Mouse (Mus musculus): ENCODE measurements around the gene Spsb1. TPM values are rescaled to one million over a fixed set of nuclear protein-coding genes. Genes with fewer than 3 reads are reported as not detected.

The Spsb1 gene
- polyA plus RNA-seq, 1 experiment from 2014 or later = 11.7 TPM

DNA sequence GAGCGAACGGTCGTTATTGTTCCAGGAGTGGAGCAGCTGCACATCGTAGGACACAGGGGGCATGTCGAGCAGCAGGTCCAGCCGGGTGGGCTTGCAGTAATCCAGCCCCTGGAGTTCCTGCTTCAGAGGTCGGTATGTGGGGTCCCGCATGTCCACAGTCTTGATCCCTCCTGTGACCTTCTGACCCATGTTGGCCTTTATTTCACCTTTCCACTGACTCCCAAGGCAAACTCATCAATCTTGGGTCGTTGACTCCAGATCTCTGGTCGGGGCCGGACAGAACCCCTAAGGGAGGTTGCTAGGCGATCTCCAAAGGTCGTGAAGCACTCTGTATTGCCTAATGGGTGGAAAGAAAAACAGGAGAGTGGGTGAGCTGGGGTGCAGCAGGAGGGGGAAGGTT, 47.9 kb downstream of the Spsb1 start:
- ATAC-seq (replicated peaks; ENCODE audit: low FRiP score) = no peak
- H3K27me3 ChIP-seq = no peaks in the 10 kb centered on the region
- H3K4me3 ChIP-seq (replicated peaks) = no peak overlapping the region
- no peak overlapping the region for H3K4me2 ChIP-seq
- H3K9me3 ChIP-seq (replicated peaks) = no peaks in the 10 kb centered on the region
- H3K4me1 ChIP-seq = peaks cover 59% of the 10 kb centered on the region
- peaks cover 20% of the 10 kb centered on the region; the same call in 1 of the 2 replicates for H3K36me3 ChIP-seq
- no peak overlapping the region for H3K9ac ChIP-seq
- H3K27ac ChIP-seq = no peak overlapping the region
- 39% methylated on average over 13 of the region's 13 CpGs for WGBS

DNA sequence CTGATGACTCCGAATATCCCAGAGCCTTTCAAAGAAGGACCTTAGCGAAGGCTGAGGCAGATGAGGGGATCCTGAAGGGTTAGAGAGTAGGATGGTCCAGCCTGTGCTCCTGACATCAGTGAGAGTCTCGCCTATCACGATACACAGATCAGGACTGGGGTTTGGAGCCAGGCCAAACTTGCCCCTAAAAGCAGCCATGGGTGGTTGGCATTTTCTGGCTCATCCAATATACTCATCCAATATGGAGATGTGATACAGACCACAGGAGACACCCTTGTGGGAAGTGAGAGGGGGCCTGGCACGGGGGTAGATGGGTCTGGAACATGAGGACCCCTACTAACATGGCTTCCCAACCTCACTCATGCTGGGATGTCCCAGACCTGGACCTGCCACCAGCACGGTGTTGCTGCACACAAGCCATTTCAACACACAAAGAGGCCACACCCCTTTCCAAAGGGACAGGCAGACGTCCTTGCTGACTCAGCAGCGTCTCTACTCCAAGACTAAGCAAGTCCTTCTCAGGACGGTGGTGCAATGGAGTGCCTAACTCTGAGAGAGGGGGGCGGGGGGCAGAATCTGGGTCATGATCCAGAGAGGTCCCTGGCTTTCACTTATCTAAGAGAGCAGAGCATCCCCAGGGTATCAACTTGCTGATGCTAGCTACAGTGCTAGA, 49.4 kb downstream of the Spsb1 start:
- Histone ChIP-seq H3K36me3 (peaks cover 23% of the 10 kb centered on the region; the same call in 1 of the 2 replicates), H3K9me3 (replicated peaks) (no peaks in the 10 kb centered on the region), H3K27me3 (no peaks in the 10 kb centered on the region), H3K27ac (no peak overlapping the region), H3K4me3 (replicated peaks) (no peak overlapping the region), H3K9ac (no peak overlapping the region), H3K4me2 (no peak overlapping the region), H3K4me1 (peaks cover 46% of the 10 kb centered on the region)
- no peak for ATAC-seq (replicated peaks; ENCODE audit: low FRiP score)
- WGBS = 89% methylated on average over 10 of the region's 10 CpGs

DNA sequence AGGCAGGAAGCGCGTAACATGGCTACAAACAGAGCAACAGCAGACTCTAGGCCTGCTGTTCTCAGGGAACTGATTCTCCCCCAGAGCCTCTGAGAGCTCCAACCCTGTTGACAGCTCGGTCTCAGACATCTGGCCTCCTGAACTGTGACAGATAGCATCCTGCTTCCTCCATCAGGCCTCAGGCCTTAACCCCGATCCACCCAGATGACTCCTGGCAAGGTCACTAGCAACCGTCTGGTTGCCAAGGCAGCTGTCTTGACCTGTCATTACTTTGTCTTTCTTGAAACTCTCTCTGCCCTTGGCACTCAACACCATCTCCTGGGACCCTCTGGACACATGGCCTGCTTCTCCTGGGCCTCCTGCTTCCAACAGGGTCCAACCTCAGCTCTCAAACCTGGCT, 51.8 kb downstream of the Spsb1 start:
- ATAC-seq (replicated peaks; ENCODE audit: low FRiP score) = no peak
- Histone ChIP-seq H3K4me2 (no peak overlapping the region), H3K36me3 (peaks cover 23% of the 10 kb centered on the region; the same call in 1 of the 2 replicates), H3K4me3 (replicated peaks) (no peak overlapping the region), H3K27me3 (no peaks in the 10 kb centered on the region), H3K4me1 (peaks cover 29% of the 10 kb centered on the region), H3K9ac (no peak overlapping the region), H3K27ac (no peak overlapping the region), H3K9me3 (replicated peaks) (no peaks in the 10 kb centered on the region)
- 41% methylated on average over 5 of the region's 5 CpGs for WGBS

DNA sequence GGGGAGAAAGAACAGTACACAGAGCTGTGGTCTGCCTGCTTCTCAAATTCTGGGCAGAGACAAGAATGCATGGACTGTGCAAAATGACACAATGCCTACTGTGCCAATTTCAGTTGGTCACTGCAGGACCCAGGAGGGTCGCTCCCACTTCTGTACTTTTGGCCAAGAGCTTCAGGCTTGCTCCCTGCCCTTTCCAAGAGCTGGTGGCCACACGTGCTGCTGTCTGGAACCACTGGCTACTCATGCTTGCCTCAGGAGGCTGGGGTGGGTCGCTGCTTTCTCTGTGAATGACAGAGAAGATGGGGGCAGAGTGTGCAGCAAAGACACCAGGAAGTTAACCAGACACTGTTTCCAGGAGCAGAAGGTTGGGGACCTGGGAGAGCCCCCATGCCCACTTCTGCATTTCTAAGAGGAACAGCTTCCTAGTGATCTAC, 53.5 kb downstream of the Spsb1 start:
- Histone ChIP-seq H3K4me2 (no peak overlapping the region), H3K4me1 (peaks cover 14% of the 10 kb centered on the region; the same call in 1 of the 2 replicates), H3K27me3 (no peaks in the 10 kb centered on the region), H3K27ac (no peak overlapping the region), H3K4me3 (replicated peaks) (no peak overlapping the region), H3K9ac (no peak overlapping the region), H3K36me3 (peaks cover 29% of the 10 kb centered on the region; the same call in 1 of the 2 replicates), H3K9me3 (replicated peaks) (no peaks in the 10 kb centered on the region)
- 68% methylated on average over 3 of the region's 3 CpGs for WGBS
- no peak for ATAC-seq (replicated peaks; ENCODE audit: low FRiP score)

DNA sequence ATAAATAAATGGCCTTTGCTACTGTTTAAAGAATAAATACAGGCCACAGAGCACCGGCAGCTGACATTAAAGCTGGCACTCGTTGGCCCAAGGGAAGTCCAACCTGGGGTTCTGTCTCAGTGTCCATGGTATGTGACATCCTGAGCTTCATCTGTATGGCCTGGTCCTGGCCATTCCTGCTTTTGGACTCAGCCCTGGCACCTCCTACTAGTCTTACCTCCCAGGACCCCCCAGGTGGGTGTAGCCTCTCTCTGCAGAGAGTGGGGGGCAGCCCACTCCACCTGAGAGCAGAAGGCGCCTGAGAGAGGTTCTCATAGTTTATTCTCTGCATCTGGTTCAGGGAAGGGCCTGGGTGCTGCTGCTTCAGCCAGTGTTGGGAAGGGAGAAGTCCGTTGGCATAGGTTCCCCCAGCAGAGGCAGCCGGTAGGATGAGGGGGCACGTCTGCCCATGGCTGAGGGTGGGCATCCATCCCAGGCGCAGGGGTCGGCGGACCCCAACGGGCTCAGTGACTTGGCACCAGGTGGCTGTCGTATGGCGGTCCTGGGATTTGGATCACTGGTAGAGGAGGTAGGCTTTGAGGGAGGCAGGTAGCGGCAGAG, 57.1 kb downstream of the Spsb1 start:
- H3K27me3 ChIP-seq = no peaks in the 10 kb centered on the region
- no peak overlapping the region for H3K27ac ChIP-seq
- peaks cover 14% of the 10 kb centered on the region; the same call in 1 of the 2 replicates for H3K36me3 ChIP-seq
- WGBS = 92% methylated on average over 13 of the region's 13 CpGs
- H3K9me3 ChIP-seq (replicated peaks) = no peaks in the 10 kb centered on the region
- no peak overlapping the region for H3K4me2 ChIP-seq
- no peak overlapping the region for H3K4me3 ChIP-seq (replicated peaks)
- peaks cover 36% of the 10 kb centered on the region for H3K4me1 ChIP-seq
- no peak overlapping the region for H3K9ac ChIP-seq
- ATAC-seq (replicated peaks; ENCODE audit: low FRiP score) = no peak

DNA sequence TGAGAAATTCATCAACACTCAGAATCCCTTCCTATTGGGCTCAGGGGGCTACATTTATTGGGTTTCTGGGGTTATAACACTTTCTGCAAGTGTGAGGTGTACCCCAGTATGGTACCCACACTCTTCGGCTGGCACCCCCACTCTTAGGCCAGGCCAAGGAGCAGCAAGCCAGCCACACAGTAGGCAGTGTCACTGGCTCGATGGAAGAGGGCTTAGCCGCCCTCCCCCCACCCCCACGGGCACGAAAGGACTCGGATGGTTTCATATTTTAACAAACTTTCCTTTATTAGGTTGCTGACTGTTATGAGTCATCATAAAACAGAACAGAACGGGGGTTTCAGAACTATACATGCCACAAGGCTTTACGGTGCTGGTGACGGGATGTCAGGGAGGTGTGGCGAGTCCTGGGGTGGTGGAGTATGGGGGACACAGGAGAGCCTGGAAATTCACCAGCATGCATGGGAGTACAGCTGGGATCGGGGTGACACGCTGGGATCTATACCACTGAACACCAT, 58.8 kb downstream of the Spsb1 start:
- no peak overlapping the region for H3K4me2 ChIP-seq

DNA sequence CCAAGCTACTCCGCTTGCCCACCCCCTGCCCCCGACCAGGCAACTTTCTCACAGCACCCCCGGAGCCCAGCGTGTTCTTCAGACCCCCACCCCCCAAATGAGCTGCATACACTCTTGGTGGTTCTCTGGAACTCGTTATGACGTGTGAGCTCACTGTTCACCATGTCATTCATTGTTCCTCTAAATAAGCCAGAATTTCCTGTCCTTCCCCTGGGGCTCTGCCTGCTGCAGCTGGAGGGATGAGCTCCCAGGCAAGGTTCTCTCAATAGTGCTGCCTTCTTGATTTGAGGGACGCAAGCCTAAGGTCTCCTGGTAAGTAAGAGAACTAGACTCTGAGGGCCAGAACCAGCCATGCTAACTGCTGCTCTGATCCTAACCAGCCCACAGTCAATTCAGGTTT, 59.6 kb downstream of the Spsb1 start:
- WGBS = 72% methylated on average over 7 of the region's 7 CpGs
- Histone ChIP-seq H3K36me3 (peaks cover 11% of the 10 kb centered on the region; the same call in 1 of the 2 replicates), H3K9ac (no peak overlapping the region), H3K4me1 (peaks cover 48% of the 10 kb centered on the region), H3K4me3 (replicated peaks) (no peak overlapping the region), H3K9me3 (replicated peaks) (no peaks in the 10 kb centered on the region), H3K27ac (no peak overlapping the region), H3K27me3 (no peaks in the 10 kb centered on the region), H3K4me2 (no peak overlapping the region)
- no peak for ATAC-seq (replicated peaks; ENCODE audit: low FRiP score)

More for the DNA sequence above, 58.8 kb downstream of the Spsb1 start:
- Histone ChIP-seq H3K36me3 (peaks cover 14% of the 10 kb centered on the region; the same call in 1 of the 2 replicates), H3K4me3 (replicated peaks) (no peak overlapping the region), H3K9me3 (replicated peaks) (no peaks in the 10 kb centered on the region), H3K27me3 (no peaks in the 10 kb centered on the region), H3K4me1 (peaks cover 40% of the 10 kb centered on the region), H3K27ac (no peak overlapping the region), H3K9ac (no peak overlapping the region)
- ATAC-seq (replicated peaks; ENCODE audit: low FRiP score) = no peak
- WGBS = 73% methylated on average over 12 of the region's 12 CpGs

DNA sequence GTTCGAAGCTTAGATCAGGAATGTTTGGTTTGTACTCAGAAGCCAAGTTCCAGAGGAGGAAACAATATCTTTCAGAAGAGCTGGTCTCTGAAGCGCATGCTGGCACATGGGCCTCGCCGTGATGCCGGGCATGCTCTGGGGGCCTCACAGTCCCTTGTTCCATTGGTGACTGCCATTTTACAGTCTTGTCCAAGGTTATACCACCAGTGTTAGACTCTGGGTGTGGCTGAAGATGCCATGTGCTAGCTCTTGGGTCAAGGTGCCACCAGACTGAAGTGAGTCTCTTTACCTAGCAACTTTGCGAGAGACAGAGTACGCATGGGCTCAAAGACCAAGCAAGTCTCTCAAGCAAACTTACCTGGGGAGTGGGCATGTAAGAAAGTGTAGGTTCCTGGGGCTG, 60.5 kb downstream of the Spsb1 start:
- Histone ChIP-seq H3K4me3 (replicated peaks) (no peak overlapping the region), H3K27ac (peak overlapping the region; percentile 86), H3K9me3 (replicated peaks) (no peaks in the 10 kb centered on the region), H3K27me3 (no peaks in the 10 kb centered on the region), H3K4me1 (peaks cover 57% of the 10 kb centered on the region), H3K9ac (no peak overlapping the region), H3K36me3 (peaks cover 11% of the 10 kb centered on the region; the same call in 1 of the 2 replicates), H3K4me2 (no peak overlapping the region)
- 82% methylated on average over 7 of the region's 7 CpGs for WGBS
- ATAC-seq (replicated peaks; ENCODE audit: low FRiP score) = no peak

DNA sequence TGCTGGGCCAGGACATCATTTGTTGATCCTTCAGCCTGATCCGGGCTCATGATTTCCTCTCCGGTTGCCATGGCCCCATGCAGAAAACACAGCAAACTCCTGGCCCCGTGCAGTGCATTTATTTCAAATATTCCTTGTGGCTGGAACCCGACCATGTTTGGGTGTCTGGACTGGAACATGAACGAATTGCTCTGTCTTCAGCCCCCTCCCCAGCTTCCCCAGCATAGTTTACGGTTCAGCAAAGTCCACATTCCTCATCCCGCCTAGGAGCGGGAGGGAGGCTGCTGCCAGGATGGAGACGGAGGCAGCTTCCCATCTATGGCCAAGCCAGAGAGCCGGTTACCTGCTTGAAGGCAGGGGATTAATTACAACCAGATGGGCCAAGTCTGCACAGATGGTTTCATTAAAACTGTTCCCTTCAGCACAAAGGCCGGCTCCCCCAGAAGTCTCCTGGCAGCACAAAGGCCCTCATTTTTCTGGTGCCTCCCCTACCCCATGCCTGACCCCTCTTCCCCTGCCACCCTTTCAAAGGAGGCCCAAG, 61.2 kb downstream of the Spsb1 start:
- Histone ChIP-seq H3K27ac (peak overlapping the region; percentile 86), H3K4me2 (no peak overlapping the region), H3K9ac (no peak overlapping the region), H3K4me3 (replicated peaks) (no peak overlapping the region), H3K4me1 (peaks cover 64% of the 10 kb centered on the region), H3K27me3 (no peaks in the 10 kb centered on the region), H3K36me3 (peaks cover 11% of the 10 kb centered on the region; the same call in 1 of the 2 replicates), H3K9me3 (replicated peaks) (no peaks in the 10 kb centered on the region)
- ATAC-seq (replicated peaks; ENCODE audit: low FRiP score) = peak; percentile 49
- WGBS = 10% methylated on average over 11 of the region's 11 CpGs

DNA sequence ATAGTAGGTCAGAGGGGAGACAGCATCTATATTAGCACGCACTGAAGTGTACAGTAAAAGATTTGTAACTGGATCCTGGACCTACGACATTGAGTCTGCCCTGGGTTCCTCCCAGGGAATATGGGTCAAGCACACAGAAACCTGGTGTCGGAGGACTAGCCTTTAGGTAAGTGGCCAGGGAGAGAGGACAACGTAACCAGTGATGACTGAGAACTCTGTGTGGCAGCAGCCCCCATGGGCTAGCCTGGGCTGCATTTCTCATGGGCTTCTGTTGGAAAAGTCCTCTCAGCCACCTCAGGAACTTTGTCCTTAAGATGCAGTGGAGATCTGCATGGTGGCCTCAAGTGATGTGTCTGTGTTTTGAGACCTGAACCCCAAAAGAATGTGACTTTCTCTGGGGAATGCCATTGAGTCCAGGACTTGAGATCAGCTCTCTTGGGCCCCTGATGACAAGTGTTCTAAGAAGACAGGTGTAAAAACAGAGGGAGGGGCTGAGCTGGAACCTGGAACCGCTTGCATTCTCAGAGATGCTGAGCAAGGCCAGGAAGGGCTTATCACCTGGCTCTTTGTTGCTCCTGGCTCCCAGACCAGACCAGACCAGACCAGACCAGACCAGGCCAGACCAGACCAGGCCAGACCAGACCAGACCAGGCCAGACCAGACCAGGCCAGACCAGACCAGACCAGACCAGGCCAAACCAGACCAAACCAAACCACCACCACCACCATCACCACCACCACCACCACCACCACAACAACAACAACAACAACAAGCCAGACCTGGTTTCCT, 63.5 kb downstream of the Spsb1 start:
- H3K9ac ChIP-seq = no peak overlapping the region
- H3K36me3 ChIP-seq = no peaks in the 10 kb centered on the region
- no peaks in the 10 kb centered on the region for H3K9me3 ChIP-seq (replicated peaks)
- no peak overlapping the region for H3K4me3 ChIP-seq (replicated peaks)
- WGBS = 63% methylated on average over 5 of the region's 5 CpGs
- peaks cover 75% of the 10 kb centered on the region for H3K4me1 ChIP-seq
- no peak overlapping the region for H3K4me2 ChIP-seq
- peak overlapping the region; percentile 97 for H3K27ac ChIP-seq
- H3K27me3 ChIP-seq = no peaks in the 10 kb centered on the region
- no peak for ATAC-seq (replicated peaks; ENCODE audit: low FRiP score)

DNA sequence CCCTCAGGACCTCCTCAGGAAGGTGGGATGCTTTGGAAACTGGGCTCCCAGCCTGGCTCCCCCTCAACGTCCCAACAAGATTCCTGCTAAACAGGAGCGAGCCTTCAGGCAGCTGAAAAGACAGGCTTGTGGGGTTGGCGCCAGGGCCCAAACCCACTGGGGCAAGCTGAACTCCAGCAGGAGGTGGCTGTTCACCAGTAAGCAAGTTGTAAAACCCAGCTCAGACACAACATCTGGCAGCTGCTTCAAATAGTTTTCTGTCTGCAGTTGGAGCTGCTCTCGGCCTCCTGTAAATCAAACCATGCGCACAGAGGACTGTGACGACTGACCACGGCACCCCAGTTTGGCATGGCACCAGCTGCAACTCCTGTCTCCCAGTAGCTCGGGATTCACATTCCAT, 64.3 kb downstream of the Spsb1 start:
- Histone ChIP-seq H3K27ac (peak overlapping the region; percentile 97), H3K4me1 (peaks cover 76% of the 10 kb centered on the region)

More for the DNA sequence above, 64.3 kb downstream of the Spsb1 start:
- ATAC-seq (replicated peaks; ENCODE audit: low FRiP score) = no peak
- Histone ChIP-seq H3K9ac (0 out of 2 replicates have a peak overlapping the region, but pooled peaks have one; percentile 3), H3K27me3 (no peaks in the 10 kb centered on the region), H3K4me3 (replicated peaks) (no peak overlapping the region), H3K9me3 (replicated peaks) (no peaks in the 10 kb centered on the region), H3K4me2 (peak overlapping the region; percentile 40; the same call in 1 of the 2 replicates), H3K36me3 (no peaks in the 10 kb centered on the region)
- WGBS = 29% methylated on average over 8 of the region's 8 CpGs

Data from kidney, embryonic 15.5 days (tissue).